Mouse (Mus musculus) gastrocnemius, adult 18-20 months (tissue): ENCODE results near the gene Sirt7. TPM values are rescaled to one million over a fixed set of nuclear protein-coding genes. Genes with fewer than 3 reads are reported as not detected.
A peak's percentile ranks its signal among the peaks of the same experiment; 100 is the strongest.

Experiments
- DNase-seq: peaks from one replicate; pipeline ENCODE4 v3.0.0; 2021; ENCODE audit warnings: low spot score
- total RNA-seq, 2 experiments: library from RNA; stranded (reverse); gene quantifications; 2 replicates each; pipeline ENCODE4 v1.2.3; 2021

The Sirt7 gene
- total RNA-seq, 2 experiments from 2014 or later = 3.6 to 4.2 TPM

GRCm38 (mm10) chr11:120618619-120619535 lies 6.2 kb downstream of the Sirt7 start:
- no peak for DNase-seq

DNA sequence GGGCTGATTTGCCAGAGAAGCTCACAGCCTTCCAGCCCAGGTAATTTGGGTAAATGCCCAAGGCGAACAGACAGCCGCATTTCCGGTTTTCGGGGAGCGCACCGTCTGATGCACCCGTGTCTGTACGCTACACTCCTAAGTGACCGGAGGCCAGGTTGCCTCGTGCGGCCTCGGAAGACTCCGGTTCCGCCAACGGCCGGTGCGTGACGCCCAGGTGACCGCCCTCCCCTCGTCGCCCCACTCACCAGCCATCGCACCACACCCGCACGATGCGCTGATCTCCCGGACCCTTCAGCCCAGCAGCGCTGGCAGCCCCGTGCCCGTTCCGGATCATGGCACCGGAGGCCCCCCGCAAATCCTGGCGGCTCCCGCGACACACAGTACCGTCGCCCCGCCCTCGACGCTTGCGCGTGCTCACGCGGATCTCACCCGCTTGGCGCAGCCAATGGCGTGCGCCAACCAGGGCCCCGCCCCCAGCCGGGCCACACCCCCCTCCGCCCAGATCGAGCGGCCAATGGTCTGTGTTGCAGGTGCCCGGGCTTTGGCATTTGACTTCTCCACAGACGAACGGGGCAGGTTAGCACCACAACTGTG lies 7.4 kb downstream of the Sirt7 start, which contains the start of gene Pcyt2:
Gene Pcyt2 (minus strand): TSS at position 418 of the 594 bp plus-strand sequence.
- peak; percentile 92 for DNase-seq

DNA sequence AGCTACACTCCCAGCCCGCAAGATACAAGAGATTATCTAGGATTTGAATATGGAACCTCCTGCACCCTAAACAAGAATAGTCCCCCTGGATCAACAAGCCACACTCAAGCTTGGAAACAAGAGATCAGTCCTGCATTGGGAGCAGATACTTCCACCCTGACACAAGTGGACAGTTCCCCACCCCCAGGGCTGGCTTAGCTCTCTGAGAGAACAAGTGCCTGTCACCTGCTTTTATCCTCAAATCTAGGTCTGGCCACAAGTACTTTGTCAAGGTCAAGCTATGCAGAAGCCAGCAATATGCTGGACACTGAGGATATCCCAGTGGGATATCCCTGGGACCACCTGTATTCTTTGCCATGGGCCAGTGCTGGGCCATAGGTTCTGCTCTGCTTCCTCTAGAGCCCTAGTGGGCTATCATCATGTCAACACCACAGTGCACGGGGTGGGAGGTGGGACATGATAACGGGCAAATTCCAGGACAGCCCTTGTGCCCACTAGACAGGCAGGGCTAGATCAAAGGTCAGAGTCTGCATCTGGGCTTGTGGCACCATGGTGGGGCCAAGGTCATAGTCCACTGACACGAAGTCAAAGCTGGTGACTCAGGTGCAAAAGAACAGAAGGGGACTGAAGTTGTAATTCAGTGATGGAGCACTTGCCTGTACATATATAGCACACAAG lies 8.3 kb downstream of the Sirt7 start:
- no peak for DNase-seq

DNA sequence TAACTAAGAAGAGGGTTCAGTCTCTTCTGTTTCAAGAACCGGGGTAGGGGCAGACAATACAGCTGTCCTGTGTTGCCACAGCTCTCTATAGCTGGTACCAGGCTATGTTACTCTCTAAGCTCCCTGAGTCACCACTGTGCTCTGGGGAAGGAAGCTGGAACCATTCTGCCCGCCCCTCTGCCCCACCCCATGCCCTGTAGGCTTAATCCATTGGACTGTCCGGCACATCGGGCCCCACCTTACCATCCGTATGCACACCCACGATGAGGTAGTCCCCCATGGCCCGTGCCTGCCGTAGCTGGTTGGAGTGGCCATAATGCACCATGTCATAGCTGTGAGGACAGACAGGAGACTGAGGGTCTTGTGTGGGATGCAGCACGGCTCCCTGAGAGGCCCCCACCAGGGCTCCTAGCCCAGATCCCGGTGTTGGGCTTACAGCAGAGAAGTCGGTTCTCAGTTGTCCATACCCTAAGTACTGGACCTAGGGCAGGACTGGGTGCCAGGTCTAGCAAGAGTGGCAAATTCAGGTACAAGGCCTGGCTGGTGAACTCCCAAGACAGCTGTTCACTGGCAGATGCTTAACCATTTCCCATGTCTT lies 9.3 kb downstream of the Sirt7 start:
- no peak for DNase-seq

GRCm38 (mm10) chr11:120615167-120615566 lies 9.9 kb downstream of the Sirt7 start:
- DNase-seq = no peak

- DNase-seq = no peak
Observed at GRCm38 (mm10) chr11:120613976-120614375, 11.1 kb downstream of the Sirt7 start.

DNA sequence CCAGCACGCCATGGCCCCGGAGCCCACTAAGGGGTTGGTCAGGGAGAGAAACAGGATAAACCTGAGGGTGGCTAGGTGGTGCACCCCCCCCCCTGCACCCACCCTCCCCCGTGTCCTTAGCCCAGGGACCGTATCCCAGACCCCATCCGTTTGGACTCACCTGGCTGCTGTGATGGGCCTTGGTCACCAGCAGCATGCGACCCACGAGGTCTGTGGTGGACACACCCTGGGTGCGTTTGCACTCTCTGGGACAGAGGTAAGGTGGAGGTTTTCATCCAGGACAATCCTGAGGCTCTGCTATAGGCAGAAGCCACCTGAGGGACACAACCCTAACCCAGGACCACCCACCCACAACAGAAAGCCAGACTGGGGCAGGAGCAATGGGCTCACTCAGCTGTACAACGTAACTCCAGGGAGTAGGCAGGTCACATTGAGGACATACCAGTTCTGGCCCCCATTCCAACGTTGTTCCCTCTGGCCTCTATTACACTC lies 11.5 kb downstream of the Sirt7 start:
- DNase-seq = no peak

DNA sequence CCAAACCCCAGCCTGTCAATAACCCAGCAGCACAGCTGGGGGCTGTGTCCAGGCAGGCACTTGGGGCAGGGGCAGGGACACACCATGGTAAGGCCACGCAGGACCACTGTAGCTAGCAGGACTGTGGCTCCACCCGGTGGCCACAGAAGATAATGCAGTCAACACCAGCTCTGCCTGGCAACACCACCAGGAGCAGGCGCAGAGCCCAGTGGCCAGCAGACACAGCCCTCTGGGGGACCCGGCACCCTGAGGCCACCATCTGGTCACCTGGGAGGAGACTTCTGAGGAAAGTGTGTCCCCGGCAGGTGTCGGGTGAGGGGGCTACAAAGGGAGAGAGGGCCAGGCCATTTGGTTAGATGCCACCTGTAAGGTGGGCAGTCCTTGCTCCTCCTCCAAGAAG lies 12.3 kb downstream of the Sirt7 start:
- DNase-seq = peak; percentile 81

DNA sequence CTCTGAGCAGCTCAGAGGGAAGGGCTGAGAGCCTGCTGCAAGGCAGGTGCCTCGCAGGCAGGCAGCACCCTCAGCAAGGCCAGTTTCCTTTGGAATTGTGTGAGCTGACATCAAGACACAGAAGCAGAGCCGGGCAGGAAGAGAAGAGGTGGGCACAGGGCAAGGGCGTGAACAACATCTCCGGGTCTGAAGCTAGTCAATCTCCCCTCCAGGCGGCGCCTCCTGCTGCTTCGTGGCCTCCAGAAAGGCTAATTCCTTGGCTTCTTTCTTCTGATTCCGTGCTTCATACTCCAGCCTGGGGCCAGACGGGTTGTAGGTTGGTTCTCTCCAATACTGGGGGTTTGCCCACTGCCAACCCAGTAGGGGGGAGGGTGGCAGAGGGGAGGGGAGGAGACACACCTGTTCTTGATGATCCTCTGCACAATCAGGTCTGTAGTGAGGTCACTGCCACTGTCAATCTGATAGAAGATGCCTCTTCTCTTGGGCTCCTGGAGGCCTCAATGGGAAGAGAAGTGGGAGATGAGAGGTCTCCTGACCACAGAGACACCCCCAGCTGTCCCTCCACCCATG lies 14.5 kb downstream of the Sirt7 start:
- DNase-seq = no peak

DNA sequence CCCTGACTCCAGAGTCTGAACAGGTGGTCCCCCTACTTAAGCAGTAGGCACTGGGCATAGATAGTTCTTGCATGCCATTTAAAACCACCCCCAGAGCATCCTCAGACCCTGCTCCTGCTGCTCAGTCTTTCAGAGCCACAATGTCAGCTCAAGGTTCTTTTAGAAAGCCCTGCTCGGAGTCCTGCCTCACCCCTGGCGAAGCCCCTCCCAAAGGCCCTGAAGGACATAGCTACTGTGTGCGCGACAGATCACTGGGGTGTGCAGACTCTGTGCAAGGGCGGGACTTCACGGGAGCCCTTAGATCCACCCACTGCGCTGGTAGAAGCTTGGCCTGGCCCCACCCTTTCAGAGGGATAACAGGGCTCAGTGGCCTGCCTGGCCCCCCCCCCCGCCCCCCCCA lies 15.8 kb downstream of the Sirt7 start:
- no peak for DNase-seq

- no peak for DNase-seq
Observed at GRCm38 (mm10) chr11:120608241-120609034, 16.6 kb downstream of the Sirt7 start, which contains the start of gene Npb. TSS of gene Npb (plus strand) at chr11:120608477.

DNA sequence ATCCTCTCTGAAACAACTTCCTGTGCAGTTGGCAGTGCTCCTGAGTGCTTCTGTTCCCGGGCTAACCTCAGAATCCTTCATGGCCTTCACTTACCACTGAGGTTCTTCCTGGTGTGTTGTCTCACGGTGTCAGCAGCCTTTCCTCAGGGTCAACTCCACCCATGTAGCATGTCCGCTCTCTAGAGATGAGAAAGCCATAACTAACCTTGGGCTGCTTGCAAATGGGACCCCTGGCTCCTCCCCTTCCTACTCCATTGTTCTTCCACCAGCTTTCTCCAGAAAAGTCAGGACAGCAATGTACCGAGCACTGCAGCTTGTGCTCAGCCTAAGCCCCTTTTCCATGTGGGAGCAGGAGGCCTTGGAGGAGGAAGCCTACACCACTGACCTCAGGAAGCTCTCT lies 18.3 kb downstream of the Sirt7 start:
- DNase-seq = no peak

GRCm38 (mm10) chr11:120605667-120606066 lies 19.4 kb downstream of the Sirt7 start:
- no peak for DNase-seq

DNA sequence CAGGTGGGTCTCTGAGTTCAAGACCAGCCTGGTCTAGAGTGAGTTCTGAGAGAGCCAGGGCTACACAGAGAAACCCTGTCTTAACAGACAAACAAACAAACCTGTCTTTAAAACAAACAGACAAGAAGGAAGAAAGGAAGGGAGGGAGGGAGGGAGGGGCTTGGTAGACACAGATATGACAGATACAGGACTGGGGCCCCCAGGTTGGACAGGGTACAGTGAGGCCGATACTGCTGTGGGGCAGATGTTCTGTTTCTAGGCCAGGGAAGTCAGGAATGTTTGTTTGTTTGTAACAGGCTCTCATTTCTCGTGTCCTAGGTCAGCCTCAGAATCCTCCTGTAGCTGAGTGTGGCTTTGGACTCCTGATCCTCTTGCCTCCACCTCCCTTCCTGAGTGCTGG lies 21.5 kb downstream of the Sirt7 start:
- no peak for DNase-seq

DNA sequence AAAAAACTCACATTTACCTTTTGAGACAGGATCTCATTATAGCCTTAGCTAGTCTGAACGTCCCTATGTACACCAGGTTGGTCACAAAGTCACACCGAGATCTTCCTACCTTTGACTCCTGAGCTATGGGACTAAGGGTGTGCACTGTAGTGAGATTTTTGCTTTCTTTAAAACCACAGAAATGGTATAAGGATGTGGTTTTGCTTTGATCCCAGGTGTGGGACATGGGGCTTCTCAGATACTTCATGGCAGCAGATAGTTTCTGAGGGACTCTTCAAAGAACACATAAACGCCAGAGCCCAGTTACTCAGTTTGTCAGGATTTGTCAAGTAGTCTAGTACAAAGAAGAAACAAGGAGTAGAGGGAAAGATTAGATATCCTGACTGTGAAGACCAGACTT lies 24.3 kb downstream of the Sirt7 start:
- DNase-seq = no peak

- no peak for DNase-seq
Observed at GRCm38 (mm10) chr11:120598990-120599549, 26.0 kb downstream of the Sirt7 start.

- peak; percentile 92 for DNase-seq
Observed at GRCm38 (mm10) chr11:120598283-120598989, 26.6 kb downstream of the Sirt7 start, which contains the start of the genes Alyref and Anapc11. TSS of gene Alyref (minus strand) at chr11:120598365. TSS of gene Anapc11 (plus strand) at chr11:120598421.

- DNase-seq = no peak
Observed at GRCm38 (mm10) chr11:120597240-120598235, 27.5 kb downstream of the Sirt7 start.
